Mouse (Mus musculus) kidney, postnatal 14 days (tissue): ENCODE results near the gene Fstl4.

Experiments
- DNase-seq: peaks from one replicate; pipeline ENCODE4 v3.0.0; 2022; ENCODE audit warnings: mixed read lengths

Fstl4 gene

GRCm38 (mm10) chr11:52919231-52919960 is 155.0 kb downstream of the Fstl4 start:
- peak; percentile 30 for DNase-seq

- no peak for DNase-seq
These were observed 159.8 kb downstream of the Fstl4 start for GRCm38 (mm10) chr11:52924196-52924595.

- DNase-seq = no peak
These were observed 163.9 kb downstream of the Fstl4 start for GRCm38 (mm10) chr11:52928321-52928720.

GRCm38 (mm10) chr11:52939336-52940070 is 175.1 kb downstream of the Fstl4 start:
- no peak for DNase-seq

GRCm38 (mm10) chr11:52942967-52943366 is 178.5 kb downstream of the Fstl4 start:
- no peak for DNase-seq

- DNase-seq = no peak
These were observed 190.6 kb downstream of the Fstl4 start for GRCm38 (mm10) chr11:52954995-52955394.

GRCm38 (mm10) chr11:52968809-52969208 is 204.4 kb downstream of the Fstl4 start:
- no peak for DNase-seq

GRCm38 (mm10) chr11:52970396-52970795 is 206.0 kb downstream of the Fstl4 start:
- DNase-seq = no peak

- DNase-seq = no peak
These were observed 222.6 kb downstream of the Fstl4 start for GRCm38 (mm10) chr11:52986986-52987385.

GRCm38 (mm10) chr11:52994688-52995087 is 230.3 kb downstream of the Fstl4 start:
- DNase-seq = no peak

GRCm38 (mm10) chr11:52996434-52997093 is 232.1 kb downstream of the Fstl4 start:
- DNase-seq = no peak

GRCm38 (mm10) chr11:52997421-52997820 is 233.0 kb downstream of the Fstl4 start:
- DNase-seq = no peak

- DNase-seq = no peak
These were observed 235.8 kb downstream of the Fstl4 start for GRCm38 (mm10) chr11:53000226-53000625.

GRCm38 (mm10) chr11:53003361-53003760 is 238.9 kb downstream of the Fstl4 start:
- no peak for DNase-seq

GRCm38 (mm10) chr11:53003811-53004210 is 239.4 kb downstream of the Fstl4 start:
- DNase-seq = no peak

GRCm38 (mm10) chr11:53009597-53009996 is 245.2 kb downstream of the Fstl4 start:
- DNase-seq = no peak

- no peak for DNase-seq
These were observed 247.6 kb downstream of the Fstl4 start for GRCm38 (mm10) chr11:53011996-53012505.

GRCm38 (mm10) chr11:53013906-53014305 is 249.5 kb downstream of the Fstl4 start:
- DNase-seq = no peak

GRCm38 (mm10) chr11:53016358-53017021 is 252.1 kb downstream of the Fstl4 start:
- no peak for DNase-seq

- no peak for DNase-seq
These were observed 255.1 kb downstream of the Fstl4 start for GRCm38 (mm10) chr11:53019509-53019908.

GRCm38 (mm10) chr11:53024403-53024802 is 260.0 kb downstream of the Fstl4 start:
- no peak for DNase-seq

GRCm38 (mm10) chr11:53025686-53026085 is 261.3 kb downstream of the Fstl4 start:
- DNase-seq = no peak
